Mouse (Mus musculus) erythroblast, embryonic 14.5 days (primary cell): Measurements from ENCODE around the gene 1700030K09Rik. TPM values are rescaled to one million over a fixed set of nuclear protein-coding genes. Genes with fewer than 3 reads are reported as not detected.

Experiments used
- H3K27me3 ChIP-seq: 2 replicates; pipeline ENCODE4 v1.6.1; 2012; ENCODE audit warnings: inconsistent platforms; ENCODE audit not compliant: control insufficient read depth
- H3K36me3 ChIP-seq: 2 replicates; pipeline ENCODE4 v1.6.1; 2012; ENCODE audit warnings: mild to moderate bottlenecking, inconsistent platforms; ENCODE audit not compliant: control insufficient read depth
- H3K4me1 ChIP-seq: 2 replicates; pipeline ENCODE4 v1.6.1; 2012; ENCODE audit warnings: inconsistent platforms; ENCODE audit not compliant: control insufficient read depth
- H3K4me3 ChIP-seq: replicated peaks from 2 replicates; pipeline ENCODE3; 2012; ENCODE audit warnings: moderate library complexity, mild to moderate bottlenecking, inconsistent platforms
- H3K9me3 ChIP-seq: 2 replicates; pipeline ENCODE4 v1.6.1; 2012; ENCODE audit warnings: low read length, inconsistent platforms, mixed read lengths; ENCODE audit not compliant: control insufficient read depth
- GATA1 ChIP-seq: IDR thresholded peaks from 2 replicates; pipeline ENCODE4 v1.6.1; 2012; ENCODE audit warnings: low read length, inconsistent platforms, mixed read lengths
- TAL1 ChIP-seq: IDR thresholded peaks from 3 replicates; pipeline ENCODE4 v1.6.1; 2012; ENCODE audit warnings: low read length, inconsistent platforms, mixed read lengths
- polyA plus RNA-seq: library from polyadenylated mRNA; stranded (reverse); fragments of >175 nt; gene quantifications from 2 replicates; pipeline ENCODE4 v1.2.3, GENCODE M21; 2012

Gene 1700030K09Rik
- polyA plus RNA-seq, 1 experiment: 0.08 TPM

- H3K4me1 ChIP-seq: peaks cover 54% of the 10 kb centered on the region
- no peaks in the 10 kb centered on the region for H3K27me3 ChIP-seq
- H3K9me3 ChIP-seq: no peaks in the 10 kb centered on the region
- peak within 1 kb of the TSS; percentile 86 for H3K4me3 ChIP-seq
- TF ChIP-seq TAL1: no peak
- TF ChIP-seq GATA1: no peak
- peaks cover 39% of the 10 kb centered on the region for H3K36me3 ChIP-seq
Measured at GRCm38 (mm10) chr8:72421362-72422335, 22.0 kb upstream of the 1700030K09Rik start, which contains the start of gene Eps15l1. Eps15l1 (minus strand) TSS chr8:72421460.

GRCm38 (mm10) chr8:72422926-72423325 lies 20.8 kb upstream of the 1700030K09Rik start:
- no peaks in the 10 kb centered on the region for H3K9me3 ChIP-seq
- TF ChIP-seq GATA1: no peak
- no peak for TF ChIP-seq TAL1

GRCm38 (mm10) chr8:72429676-72430075 lies 14.0 kb upstream of the 1700030K09Rik start:
- no peak overlapping the region for H3K4me3 ChIP-seq
- TF ChIP-seq TAL1: no peak
- TF ChIP-seq GATA1: no peak

More at GRCm38 (mm10) chr8:72422926-72423325, 20.8 kb upstream of the 1700030K09Rik start:
- Histone ChIP-seq H3K36me3 (peaks cover 26% of the 10 kb centered on the region), H3K27me3 (no peaks in the 10 kb centered on the region), H3K4me1 (peaks cover 41% of the 10 kb centered on the region), H3K4me3 (no peak overlapping the region)

GRCm38 (mm10) chr8:72434952-72435351 lies 8.7 kb upstream of the 1700030K09Rik start:
- Histone ChIP-seq H3K4me3 (no peak overlapping the region), H3K27me3 (no peaks in the 10 kb centered on the region), H3K9me3 (no peaks in the 10 kb centered on the region), H3K36me3 (no peaks in the 10 kb centered on the region), H3K4me1 (no peaks in the 10 kb centered on the region; the same call in none of the 2 replicates)
- TF ChIP-seq TAL1 (no peak), GATA1 (no peak)

More at GRCm38 (mm10) chr8:72429676-72430075, 14.0 kb upstream of the 1700030K09Rik start:
- H3K4me1 ChIP-seq: no peaks in the 10 kb centered on the region; the same call in 1 of the 2 replicates
- H3K9me3 ChIP-seq: no peaks in the 10 kb centered on the region
- no peaks in the 10 kb centered on the region for H3K36me3 ChIP-seq
- no peaks in the 10 kb centered on the region for H3K27me3 ChIP-seq

GRCm38 (mm10) chr8:72438248-72439015 lies 5.2 kb upstream of the 1700030K09Rik start:
- TF ChIP-seq GATA1 (no peak), TAL1 (no peak)
- no peak overlapping the region for H3K4me3 ChIP-seq

GRCm38 (mm10) chr8:72443994-72444350 lies 292 bp downstream of the 1700030K09Rik start:
- peaks cover 28% of the 10 kb centered on the region for H3K4me1 ChIP-seq
- no peaks in the 10 kb centered on the region for H3K27me3 ChIP-seq
- H3K4me3 ChIP-seq: peak overlapping the region; percentile 60
- TF ChIP-seq TAL1: no peak
- no peak for TF ChIP-seq GATA1
- no peaks in the 10 kb centered on the region for H3K9me3 ChIP-seq
- H3K36me3 ChIP-seq: peaks cover 2% of the 10 kb centered on the region

More at GRCm38 (mm10) chr8:72438248-72439015, 5.2 kb upstream of the 1700030K09Rik start:
- H3K4me1 ChIP-seq: peaks cover 9% of the 10 kb centered on the region
- no peaks in the 10 kb centered on the region for H3K9me3 ChIP-seq
- H3K36me3 ChIP-seq: no peaks in the 10 kb centered on the region
- H3K27me3 ChIP-seq: no peaks in the 10 kb centered on the region

- Histone ChIP-seq H3K4me1 (peaks cover 30% of the 10 kb centered on the region), H3K36me3 (peaks cover 12% of the 10 kb centered on the region), H3K4me3 (no peak overlapping the region), H3K27me3 (no peaks in the 10 kb centered on the region), H3K9me3 (no peaks in the 10 kb centered on the region)
- TF ChIP-seq TAL1 (no peak), GATA1 (no peak)
Measured at GRCm38 (mm10) chr8:72445071-72445470, 1.4 kb downstream of the 1700030K09Rik start.

- Histone ChIP-seq H3K4me1 (peaks cover 14% of the 10 kb centered on the region), H3K36me3 (peaks cover 46% of the 10 kb centered on the region), H3K4me3 (no peak overlapping the region), H3K27me3 (no peaks in the 10 kb centered on the region), H3K9me3 (peaks cover 3% of the 10 kb centered on the region)
- TF ChIP-seq GATA1: no peak
- no peak for TF ChIP-seq TAL1
Measured at GRCm38 (mm10) chr8:72451516-72451915, 7.8 kb downstream of the 1700030K09Rik start.
